Mouse (Mus musculus) liver, adult 2 months (tissue): ENCODE results near the gene Rims4. TPM values are rescaled to one million over a fixed set of nuclear protein-coding genes. Genes with fewer than 3 reads are reported as not detected.
A peak's percentile ranks its signal among the peaks of the same experiment; 100 is the strongest.

ENCODE experiments used
- DNase-seq: peaks from one replicate; pipeline ENCODE4 v3.0.0-alpha.2; 2011; ENCODE audit warnings: low read depth, low spot score; ENCODE audit errors: extremely low read depth
- H3K27ac ChIP-seq: fragments of 200-500 bp; replicated peaks from 2 replicates; pipeline ENCODE4 v1.5.1; 2012; ENCODE audit warnings: low read depth, mild to moderate bottlenecking, control low read depth, inconsistent platforms, low read length; ENCODE audit not compliant: insufficient read depth
- H3K27me3 ChIP-seq: fragments of 200-500 bp; 2 replicates; pipeline ENCODE4 v1.6.1; 2012; ENCODE audit warnings: mild to moderate bottlenecking, moderate library complexity, low read length, inconsistent platforms; ENCODE audit not compliant: control insufficient read depth, insufficient read depth
- H3K36me3 ChIP-seq: fragments of 200-500 bp; 2 replicates; pipeline ENCODE4 v1.6.1; 2012; ENCODE audit warnings: low read length, inconsistent platforms; ENCODE audit not compliant: control insufficient read depth, insufficient read depth
- H3K4me1 ChIP-seq: fragments of 200-500 bp; 2 replicates; pipeline ENCODE4 v1.6.1; 2011; ENCODE audit warnings: low read length; ENCODE audit not compliant: control insufficient read depth, insufficient read depth
- H3K4me3 ChIP-seq: fragments of 200-500 bp; 2 replicates; pipeline ENCODE4 v1.5.1; 2011; ENCODE audit warnings: low read depth, mild to moderate bottlenecking, control low read depth, low read length, moderate library complexity; ENCODE audit not compliant: insufficient read depth
- H3K79me2 ChIP-seq: fragments of 200-500 bp; 2 replicates; pipeline ENCODE4 v1.6.1; 2012; ENCODE audit warnings: inconsistent platforms, mild to moderate bottlenecking, low read length, moderate library complexity; ENCODE audit not compliant: control insufficient read depth, insufficient read depth
- H3K9ac ChIP-seq: fragments of 200-500 bp; 2 replicates; pipeline ENCODE4 v1.6.1; 2012; ENCODE audit warnings: low read depth, mild to moderate bottlenecking, control low read depth, inconsistent platforms, low read length
- CTCF ChIP-seq: fragments of 200-500 bp; IDR thresholded peaks from 2 replicates; pipeline ENCODE4 v1.5.1; 2011; ENCODE audit warnings: low read depth, low read length, control low read depth
- POLR2A ChIP-seq: fragments of 200-500 bp; IDR thresholded peaks from 2 replicates; pipeline ENCODE4 v1.6.1; 2011; ENCODE audit warnings: low read length, control low read depth; ENCODE audit not compliant: insufficient read depth; ENCODE audit errors: extremely low read depth
- WGBS: fragments of 180-500 bp; shearing (Covaris S2); methylation state at CpG from one replicate; pipeline ENCODE4 v1.1.7; 2018; 5-methylcytosine and 5-hydroxymethylcytosine counted together
- polyA plus RNA-seq: library from polyadenylated mRNA; depleted of rRNA; stranded (reverse); fragments of >200 nt; gene quantifications from 2 replicates; pipeline ENCODE4 v1.2.3, GENCODE M21; 2012; rRNA removed
- total RNA-seq: library from RNA; depleted of rRNA; stranded (reverse); fragments of >200 nt; gene quantifications from 2 replicates; pipeline ENCODE4 v1.2.3, GENCODE M21; 2014; rRNA removed

Gene Rims4
- total RNA-seq: 0.09 and 0.20 TPM in 2 replicates
- polyA plus RNA-seq: 0.02 and 0.04 TPM in 2 replicates

- 3% methylated on average over 114 of the region's 115 CpGs for WGBS
- Histone ChIP-seq H3K79me2 (no peaks in the 10 kb centered on the region), H3K4me1 (no peaks in the 10 kb centered on the region), H3K9ac (peak within 1 kb of the TSS; percentile 50; the same call in 1 of the 2 replicates), H3K4me3 (peak within 1 kb of the TSS; percentile 34; the same call in 1 of the 2 replicates), H3K27ac (no peak within 1 kb of the TSS), H3K36me3 (no peaks in the 10 kb centered on the region), H3K27me3 (peaks cover 14% of the 10 kb centered on the region)
- DNase-seq: no peak
- TF ChIP-seq CTCF (no peak), POLR2A (no peak)
Measured at GRCm38 (mm10) chr2:163918317-163919258, at the start of gene Rims4. Gene Rims4, minus strand, starts transcription at chr2:163918683.

DNA sequence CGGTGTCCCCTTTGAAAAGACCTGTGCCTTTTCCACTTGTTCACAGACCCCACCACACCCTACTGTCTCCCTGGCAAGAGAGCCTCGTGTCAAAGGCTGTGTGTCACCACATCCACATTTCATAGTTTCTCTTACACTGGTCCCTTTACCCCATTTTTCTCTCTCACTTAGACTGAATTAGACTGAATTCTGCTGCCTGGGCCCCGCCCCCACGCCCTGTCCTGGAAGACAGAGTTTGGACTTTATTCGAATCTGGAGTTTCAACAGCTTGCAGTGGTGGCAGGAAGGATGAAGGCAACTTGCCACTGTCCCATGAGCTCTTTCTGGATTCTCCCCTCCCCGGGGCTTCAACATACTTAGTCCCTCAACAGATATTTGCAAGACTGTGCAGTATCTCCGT is 47.2 kb upstream of the Rims4 start:
- TF ChIP-seq CTCF (no peak), POLR2A (no peak)
- no peaks in the 10 kb centered on the region for H3K79me2 ChIP-seq
- WGBS: 52% methylated on average over 7 of the region's 7 CpGs
- H3K36me3 ChIP-seq: no peaks in the 10 kb centered on the region
- H3K27me3 ChIP-seq: no peaks in the 10 kb centered on the region
- H3K4me3 ChIP-seq: no peak overlapping the region
- DNase-seq: no peak
- no peaks in the 10 kb centered on the region for H3K4me1 ChIP-seq
- H3K9ac ChIP-seq: no peak overlapping the region
- H3K27ac ChIP-seq: no peak overlapping the region

DNA sequence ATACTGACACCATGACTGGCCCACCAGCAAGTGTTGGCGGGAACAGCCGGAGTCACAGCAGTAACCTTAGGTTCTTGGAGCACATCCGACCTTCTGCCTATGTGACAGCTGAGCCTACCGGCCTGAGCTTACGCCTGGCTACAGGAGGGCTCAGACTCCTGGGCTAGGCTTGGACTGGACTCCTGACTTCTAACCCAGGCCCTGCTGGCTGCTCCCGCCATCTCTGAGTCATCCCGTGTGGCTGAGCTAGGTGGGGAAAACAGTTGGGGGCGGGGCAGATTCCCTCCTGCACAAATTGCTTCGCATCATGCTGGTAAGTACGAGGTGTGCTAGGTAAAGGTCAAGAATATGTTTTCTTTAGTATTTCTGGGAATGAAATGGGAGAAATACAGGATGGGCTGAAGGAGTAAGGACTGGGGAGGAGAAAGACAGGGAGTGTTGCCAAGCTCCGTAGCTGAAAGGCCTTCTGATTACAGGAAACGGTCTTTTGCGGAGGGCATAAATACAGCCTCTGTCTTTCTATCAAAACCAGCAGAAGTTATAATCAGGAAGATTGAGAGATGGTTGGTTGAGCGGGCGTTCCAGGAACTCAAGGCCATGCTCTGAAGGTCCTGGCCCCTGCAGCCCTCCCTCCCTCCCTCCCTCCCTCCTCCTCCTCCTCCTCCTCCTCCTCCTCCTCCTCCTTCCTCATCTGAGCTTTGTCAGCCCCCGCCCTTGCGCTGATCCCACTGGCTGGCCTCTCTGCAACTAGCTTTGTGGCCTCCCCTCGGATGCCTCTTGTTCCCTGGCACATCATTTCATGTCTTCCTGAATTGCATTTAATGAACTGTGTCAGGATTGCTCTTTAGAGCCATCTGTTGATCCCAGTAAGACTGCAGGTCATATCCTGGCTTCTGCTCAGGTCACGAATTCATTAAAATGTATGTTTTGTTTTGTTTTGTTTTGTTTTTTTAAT is 46.4 kb upstream of the Rims4 start:
- H3K79me2 ChIP-seq: no peaks in the 10 kb centered on the region
- H3K4me1 ChIP-seq: no peaks in the 10 kb centered on the region
- H3K9ac ChIP-seq: no peak overlapping the region
- DNase-seq: no peak
- H3K4me3 ChIP-seq: no peak overlapping the region
- no peak overlapping the region for H3K27ac ChIP-seq
- TF ChIP-seq CTCF (no peak), POLR2A (no peak)
- H3K36me3 ChIP-seq: no peaks in the 10 kb centered on the region
- 80% methylated on average over 17 of the region's 19 CpGs for WGBS
- no peaks in the 10 kb centered on the region for H3K27me3 ChIP-seq

DNA sequence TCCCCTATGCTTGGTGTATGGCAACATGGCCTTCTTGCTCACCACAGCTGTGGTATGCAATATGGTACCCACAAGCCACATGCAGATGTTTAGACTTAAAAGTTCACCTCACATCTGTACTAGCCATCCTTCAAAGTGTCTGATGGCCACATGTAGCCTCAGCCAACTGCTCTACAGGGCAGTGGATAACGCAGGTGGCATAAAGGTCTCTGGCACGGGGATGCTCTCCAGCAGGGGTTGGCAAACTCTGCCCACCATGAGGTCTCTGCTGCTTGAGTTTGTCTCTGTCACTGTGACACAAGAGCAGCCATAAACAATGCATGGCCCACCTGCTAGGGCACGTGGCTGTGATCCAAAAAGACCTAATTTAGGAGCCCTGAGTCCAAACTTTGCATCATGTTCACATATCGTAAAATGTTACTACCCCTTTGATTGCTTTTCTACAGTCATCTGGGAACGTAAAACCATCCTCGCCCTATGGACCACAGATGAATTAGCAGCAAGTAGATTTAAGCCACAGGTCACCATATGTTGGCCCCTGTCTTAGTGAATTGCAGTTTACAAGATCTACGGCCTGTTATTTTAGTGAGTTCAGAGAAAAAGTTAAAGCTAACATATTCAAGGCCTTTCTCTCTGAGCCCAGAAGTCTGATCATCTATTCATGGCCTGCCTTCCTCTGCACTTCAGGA is 35.3 kb upstream of the Rims4 start:
- TF ChIP-seq POLR2A (no peak), CTCF (no peak)
- H3K79me2 ChIP-seq: no peaks in the 10 kb centered on the region
- WGBS: 79% methylated on average over 7 of the region's 7 CpGs
- H3K4me3 ChIP-seq: no peak overlapping the region
- no peak overlapping the region for H3K9ac ChIP-seq
- H3K4me1 ChIP-seq: no peaks in the 10 kb centered on the region
- no peak for DNase-seq
- H3K27ac ChIP-seq: no peak overlapping the region
- H3K27me3 ChIP-seq: peaks cover 7% of the 10 kb centered on the region; the same call in 1 of the 2 replicates
- no peaks in the 10 kb centered on the region for H3K36me3 ChIP-seq

- Histone ChIP-seq H3K36me3 (no peaks in the 10 kb centered on the region), H3K27ac (no peak overlapping the region), H3K79me2 (no peaks in the 10 kb centered on the region), H3K4me3 (no peak overlapping the region), H3K9ac (no peak overlapping the region), H3K27me3 (no peaks in the 10 kb centered on the region), H3K4me1 (no peaks in the 10 kb centered on the region)
- 16% methylated on average over 4 of the region's 4 CpGs for WGBS
- peak; percentile 35 for DNase-seq
- TF ChIP-seq POLR2A (no peak), CTCF (peak; percentile 72)
Measured at GRCm38 (mm10) chr2:163951770-163952169, 33.3 kb upstream of the Rims4 start.
